Mouse (Mus musculus) heart, embryonic 16.5 days (tissue): ENCODE measurements around the gene Fndc3b. TPM values are rescaled to one million over a fixed set of nuclear protein-coding genes. Genes with fewer than 3 reads are reported as not detected.

Experiments used
- ATAC-seq: fragments of 200-750 bp; cut with Nextera tagmentation; replicated peaks from 2 replicates; pipeline ENCODE4 v1.8.0; 2017; ENCODE audit warnings: moderate number of reproducible peaks; ENCODE audit not compliant: insufficient read depth, low FRiP score; ENCODE audit errors: extremely low read depth
- H3K27ac ChIP-seq: fragments of 300-500 bp; sonication (generic); 2 replicates; pipeline ENCODE4 v1.5.1; 2014; ENCODE audit warnings: mild to moderate bottlenecking, low read length, control low read depth, moderate library complexity
- H3K27me3 ChIP-seq: fragments of 300-500 bp; sonication (generic); 2 replicates; pipeline ENCODE4 v1.6.1; 2014; ENCODE audit warnings: low read length, mixed read lengths; ENCODE audit not compliant: control insufficient read depth, insufficient read depth
- H3K36me3 ChIP-seq: fragments of 300-500 bp; sonication (generic); 2 replicates; pipeline ENCODE4 v1.6.1; 2014; ENCODE audit not compliant: control insufficient read depth, insufficient read depth
- H3K4me1 ChIP-seq: fragments of 300-500 bp; sonication (generic); 2 replicates; pipeline ENCODE4 v1.6.1; 2014; ENCODE audit warnings: low read length, mixed read lengths; ENCODE audit not compliant: control insufficient read depth, insufficient read depth
- H3K4me2 ChIP-seq: fragments of 300-500 bp; sonication (generic); 2 replicates; pipeline ENCODE4 v1.6.1; 2014; ENCODE audit warnings: low read depth, mild to moderate bottlenecking, control low read depth, low read length
- H3K4me3 ChIP-seq: fragments of 300-500 bp; sonication (generic); 2 replicates; pipeline ENCODE4 v1.5.1; 2014; ENCODE audit warnings: mild to moderate bottlenecking, control low read depth, low read length
- H3K9ac ChIP-seq: fragments of 300-500 bp; sonication (generic); 2 replicates; pipeline ENCODE4 v1.6.1; 2014; ENCODE audit warnings: low read length, control low read depth
- H3K9me3 ChIP-seq: fragments of 300-500 bp; sonication (generic); replicated peaks from 2 replicates; pipeline ENCODE4 v1.6.1; 2016; ENCODE audit warnings: low read length; ENCODE audit not compliant: control insufficient read depth
- WGBS: fragments of 180-500 bp; shearing (Covaris S2); extraction: QIAGEN DNeasy Blood & Tissue Kit; methylation state at CpG from one replicate; pipeline ENCODE4 v1.1.7; 2014; 5-methylcytosine and 5-hydroxymethylcytosine counted together
- polyA plus RNA-seq: library from polyadenylated mRNA; unstranded; fragments of >200 nt; fragmentation: Nextera tagmentation; extraction: Ambion mirVana; gene quantifications from 2 replicates; pipeline ENCODE4 v1.2.1, GENCODE M21; 2015

Fndc3b gene
- polyA plus RNA-seq, 1 experiment from 2014 or later = 21.7 TPM

DNA sequence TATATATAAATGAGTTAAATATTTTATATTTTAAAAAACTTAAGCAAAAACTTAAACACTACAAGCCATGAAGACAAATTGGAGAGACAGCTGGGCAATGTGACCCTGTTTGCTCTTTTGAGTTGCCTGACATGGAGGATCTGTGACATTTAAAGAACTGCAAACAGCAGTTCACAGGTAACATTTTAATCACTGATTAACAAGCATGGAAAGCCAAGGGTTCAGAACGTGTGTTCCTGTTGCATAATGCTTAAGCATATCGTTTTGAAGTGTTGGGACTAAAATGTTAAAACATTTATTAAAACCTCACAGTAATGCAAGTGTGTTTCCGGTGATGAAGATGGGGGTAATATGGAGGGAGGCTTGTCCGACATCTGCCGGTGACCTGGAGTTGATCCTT lies 99.1 kb downstream of the Fndc3b start:
- H3K9me3 ChIP-seq = no peaks in the 10 kb centered on the region
- H3K4me3 ChIP-seq = no peak overlapping the region
- H3K27me3 ChIP-seq = no peaks in the 10 kb centered on the region
- no peak overlapping the region for H3K9ac ChIP-seq
- WGBS = 83% methylated on average over 5 of the region's 5 CpGs
- H3K4me1 ChIP-seq = peaks cover 37% of the 10 kb centered on the region
- no peak for ATAC-seq
- no peak overlapping the region for H3K27ac ChIP-seq
- H3K36me3 ChIP-seq = no peaks in the 10 kb centered on the region
- H3K4me2 ChIP-seq = no peak overlapping the region

DNA sequence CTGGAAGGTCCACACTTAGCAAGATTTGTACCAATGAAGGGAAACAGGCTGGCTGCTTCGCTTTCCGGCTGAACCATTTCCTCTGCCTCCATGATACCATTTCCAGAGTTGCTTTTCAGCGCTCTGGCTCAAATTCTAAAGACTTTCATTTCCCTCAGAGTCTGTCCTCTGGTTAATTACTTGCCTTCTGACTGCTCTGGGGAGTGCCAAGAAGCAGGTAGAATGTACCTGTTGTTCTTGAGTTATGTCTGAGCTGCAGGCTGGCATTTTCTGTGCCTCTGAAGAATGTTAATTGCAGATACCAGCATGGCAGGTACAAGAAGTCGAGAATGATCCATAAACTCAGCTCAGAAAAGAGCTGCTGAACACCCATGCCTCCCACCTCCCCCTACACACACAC lies 100.6 kb downstream of the Fndc3b start:
- peak overlapping the region; percentile 36 for H3K27ac ChIP-seq
- no peak for ATAC-seq
- no peaks in the 10 kb centered on the region for H3K27me3 ChIP-seq
- no peak overlapping the region for H3K4me2 ChIP-seq
- H3K9ac ChIP-seq = no peak overlapping the region
- WGBS = 62% methylated on average over 4 of the region's 4 CpGs
- H3K4me1 ChIP-seq = peaks cover 29% of the 10 kb centered on the region
- no peak overlapping the region for H3K4me3 ChIP-seq
- H3K9me3 ChIP-seq = no peaks in the 10 kb centered on the region
- no peaks in the 10 kb centered on the region for H3K36me3 ChIP-seq

DNA sequence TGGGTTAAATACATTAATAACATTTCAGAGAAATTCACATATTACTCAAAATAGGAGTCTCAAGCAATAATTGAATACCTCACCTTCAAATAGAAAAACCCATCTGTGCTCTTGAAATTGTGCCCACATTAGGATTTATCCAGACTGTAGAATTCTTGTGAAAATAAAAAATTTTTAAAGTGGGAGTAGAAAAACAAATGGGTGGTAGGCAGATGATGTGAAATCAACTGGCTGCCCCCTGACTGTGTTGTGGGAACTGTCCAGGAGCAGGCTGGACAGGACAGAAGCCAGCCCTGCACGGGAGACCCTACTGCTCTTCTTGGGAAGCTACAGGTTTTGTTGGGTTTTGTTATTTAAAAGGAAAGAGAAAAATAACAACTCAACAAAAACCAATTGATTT lies 101.0 kb downstream of the Fndc3b start:
- no peak for ATAC-seq
- H3K4me1 ChIP-seq = peaks cover 28% of the 10 kb centered on the region
- no peak overlapping the region for H3K9ac ChIP-seq
- H3K4me2 ChIP-seq = no peak overlapping the region
- H3K9me3 ChIP-seq = no peaks in the 10 kb centered on the region
- no peaks in the 10 kb centered on the region for H3K36me3 ChIP-seq
- H3K27ac ChIP-seq = no peak overlapping the region
- no peaks in the 10 kb centered on the region for H3K27me3 ChIP-seq
- WGBS = 56% methylated on average over 1 of the region's 1 CpGs
- H3K4me3 ChIP-seq = no peak overlapping the region

DNA sequence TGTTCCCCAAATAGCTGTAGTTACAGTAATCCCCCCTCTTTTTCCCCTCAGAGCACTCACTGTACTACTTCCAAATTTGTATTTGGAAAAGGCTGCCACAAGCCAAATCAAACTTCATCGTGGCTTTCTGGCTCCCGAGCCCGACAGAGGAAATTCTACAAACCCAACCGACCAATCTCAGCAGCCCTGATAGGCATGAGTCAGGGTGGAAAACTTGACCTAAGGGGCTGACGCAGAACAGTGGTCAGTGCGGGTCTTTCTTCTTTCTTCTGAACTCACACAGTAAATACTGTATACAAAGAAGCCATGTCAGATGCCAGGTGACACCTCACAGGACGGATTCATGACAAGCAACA lies 103.3 kb downstream of the Fndc3b start:
- Histone ChIP-seq H3K4me3 (no peak overlapping the region), H3K27ac (peak overlapping the region; percentile 87), H3K9me3 (no peaks in the 10 kb centered on the region), H3K36me3 (no peaks in the 10 kb centered on the region), H3K9ac (peak overlapping the region; percentile 38), H3K27me3 (no peaks in the 10 kb centered on the region), H3K4me2 (peak overlapping the region; percentile 36), H3K4me1 (peaks cover 30% of the 10 kb centered on the region)
- 13% methylated on average over 7 of the region's 7 CpGs for WGBS
- peak; percentile 50 for ATAC-seq

DNA sequence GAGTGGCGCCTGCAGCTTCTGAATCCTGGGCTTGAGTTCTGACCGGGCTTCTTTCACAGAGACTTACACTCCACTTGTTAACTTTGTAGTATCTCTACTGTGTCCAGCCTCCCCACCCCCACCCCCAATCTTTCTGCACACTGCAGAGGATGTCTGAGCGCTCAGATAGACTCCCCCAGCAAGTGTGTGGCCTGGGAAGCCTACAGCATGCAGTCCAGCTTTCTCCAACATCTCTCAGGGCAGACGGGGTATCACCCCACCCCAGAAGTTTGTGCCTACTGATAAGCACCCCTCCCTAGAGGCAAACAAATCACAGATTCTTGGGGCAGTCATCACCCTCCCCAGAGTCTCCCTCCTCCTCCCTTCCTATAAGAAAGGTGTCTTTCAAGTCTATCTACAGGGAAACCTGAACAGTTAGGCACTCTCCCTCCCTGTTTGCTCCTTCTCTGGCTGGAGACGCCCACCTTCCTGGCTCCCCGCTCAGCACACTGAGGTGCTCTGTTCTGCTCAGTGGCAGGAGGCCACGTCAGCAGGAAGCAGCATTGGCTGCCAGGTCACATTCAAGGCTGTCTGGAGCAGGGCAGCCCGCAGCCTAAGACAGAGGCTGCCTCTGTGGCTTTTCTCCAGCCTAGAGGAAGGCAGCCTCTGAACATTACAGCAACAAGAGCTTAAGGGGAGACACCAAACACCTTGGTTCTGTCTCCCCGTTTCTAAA lies 103.9 kb downstream of the Fndc3b start:
- WGBS = 17% methylated on average over 9 of the region's 9 CpGs

DNA sequence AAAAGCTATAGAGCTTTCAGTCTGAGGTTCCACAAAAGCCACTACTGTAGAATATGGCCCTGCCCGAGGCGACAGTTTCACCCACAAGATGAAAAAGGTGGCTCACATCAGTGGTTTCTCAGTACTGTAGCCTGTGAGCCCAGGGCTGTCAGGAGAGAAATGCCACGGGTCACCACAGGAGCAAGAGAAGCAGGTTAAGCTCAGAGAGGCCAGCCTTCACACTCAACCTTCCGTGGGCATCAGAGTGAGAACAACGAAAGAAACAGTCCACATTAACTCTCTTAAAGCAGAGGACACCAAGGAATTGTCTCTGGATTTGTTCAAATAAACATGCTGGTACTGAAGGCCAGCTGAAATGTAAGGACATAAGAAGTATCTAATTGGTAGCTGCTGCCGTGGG lies 104.5 kb downstream of the Fndc3b start:
- Histone ChIP-seq H3K27ac (peak overlapping the region; percentile 87), H3K4me3 (no peak overlapping the region), H3K9me3 (no peaks in the 10 kb centered on the region), H3K4me2 (no peak overlapping the region), H3K36me3 (no peaks in the 10 kb centered on the region), H3K9ac (no peak overlapping the region), H3K27me3 (no peaks in the 10 kb centered on the region), H3K4me1 (peaks cover 30% of the 10 kb centered on the region)
- ATAC-seq = no peak
- WGBS = 70% methylated on average over 6 of the region's 6 CpGs

More for the DNA sequence above, 103.9 kb downstream of the Fndc3b start:
- H3K36me3 ChIP-seq = no peaks in the 10 kb centered on the region
- no peaks in the 10 kb centered on the region for H3K27me3 ChIP-seq
- H3K27ac ChIP-seq = peak overlapping the region; percentile 87
- peaks cover 30% of the 10 kb centered on the region for H3K4me1 ChIP-seq
- no peak overlapping the region for H3K4me3 ChIP-seq
- peak overlapping the region; percentile 36 for H3K4me2 ChIP-seq
- ATAC-seq = peak; percentile 89
- H3K9me3 ChIP-seq = no peaks in the 10 kb centered on the region
- peak overlapping the region; percentile 38 for H3K9ac ChIP-seq

DNA sequence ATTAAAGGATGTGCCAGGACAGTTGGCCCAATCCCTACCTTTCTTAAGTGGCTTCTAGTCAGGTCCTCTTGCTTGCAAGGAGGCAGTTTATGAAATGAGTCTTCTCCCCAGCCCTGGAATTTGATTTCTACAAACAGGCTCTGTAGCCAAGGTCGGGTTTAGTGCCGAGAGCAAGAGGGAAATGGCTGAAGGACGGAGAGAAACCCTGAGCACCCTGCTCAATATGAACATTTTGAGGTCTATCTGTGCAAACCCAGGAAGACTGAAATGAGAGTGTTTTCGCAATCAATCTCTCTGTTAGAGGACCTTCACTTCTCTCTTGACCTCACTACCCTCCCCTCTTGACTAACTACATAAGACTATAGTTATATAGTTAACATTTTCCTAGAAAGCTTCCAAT lies 105.5 kb downstream of the Fndc3b start:
- Histone ChIP-seq H3K27ac (no peak overlapping the region), H3K4me2 (no peak overlapping the region), H3K27me3 (no peaks in the 10 kb centered on the region), H3K9me3 (no peaks in the 10 kb centered on the region), H3K4me3 (no peak overlapping the region), H3K36me3 (no peaks in the 10 kb centered on the region), H3K9ac (no peak overlapping the region), H3K4me1 (peaks cover 37% of the 10 kb centered on the region)
- no peak for ATAC-seq
- WGBS = 93% methylated on average over 4 of the region's 4 CpGs

DNA sequence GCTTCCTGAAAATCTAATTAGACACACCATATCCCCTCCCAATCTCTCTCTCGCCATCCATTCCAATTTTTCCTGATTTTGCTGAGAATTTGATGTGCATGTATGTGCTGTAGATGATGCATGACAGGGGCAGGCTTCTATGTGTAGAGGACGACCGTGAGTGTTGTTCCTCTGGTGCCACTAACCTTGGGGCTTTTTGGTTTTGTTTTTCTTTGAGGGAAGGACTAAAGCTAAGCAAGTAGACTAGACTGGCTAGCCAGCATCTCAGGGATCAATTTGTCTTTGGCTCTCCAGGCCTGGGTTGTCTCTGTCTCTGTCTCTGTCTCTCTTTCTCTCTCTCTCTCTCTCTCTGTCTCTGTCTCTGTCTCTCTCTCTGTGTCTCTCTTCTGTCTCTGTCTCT lies 106.0 kb downstream of the Fndc3b start:
- H3K27ac ChIP-seq = no peak overlapping the region
- no peak overlapping the region for H3K4me3 ChIP-seq

DNA sequence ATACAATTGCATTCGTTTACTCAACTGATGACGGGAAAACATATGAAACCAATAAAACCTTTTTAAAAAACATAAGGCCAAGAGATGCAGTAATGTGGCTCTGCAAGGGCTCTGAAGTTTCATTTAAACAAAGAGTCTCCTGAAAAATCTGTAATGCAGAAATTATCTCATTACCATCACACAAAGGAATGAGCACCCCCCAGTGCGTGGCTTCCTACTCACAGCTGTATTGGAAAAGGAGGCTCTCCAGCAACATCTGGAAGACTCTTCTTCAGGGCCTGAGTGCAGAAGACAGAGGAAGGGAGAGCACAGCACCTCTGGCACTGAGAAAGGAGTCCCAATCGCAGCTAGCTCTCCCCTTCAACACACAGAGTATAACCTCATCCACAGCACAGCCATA lies 106.5 kb downstream of the Fndc3b start:
- no peak overlapping the region for H3K4me3 ChIP-seq
- H3K27me3 ChIP-seq = no peaks in the 10 kb centered on the region
- H3K4me1 ChIP-seq = peaks cover 45% of the 10 kb centered on the region
- WGBS = 77% methylated on average over 4 of the region's 4 CpGs
- H3K9ac ChIP-seq = no peak overlapping the region
- no peak for ATAC-seq
- H3K9me3 ChIP-seq = no peaks in the 10 kb centered on the region
- no peak overlapping the region for H3K27ac ChIP-seq
- no peaks in the 10 kb centered on the region for H3K36me3 ChIP-seq
- no peak overlapping the region for H3K4me2 ChIP-seq

More for the DNA sequence above, 106.0 kb downstream of the Fndc3b start:
- Histone ChIP-seq H3K9ac (no peak overlapping the region), H3K9me3 (no peaks in the 10 kb centered on the region), H3K27me3 (no peaks in the 10 kb centered on the region), H3K36me3 (no peaks in the 10 kb centered on the region), H3K4me1 (peaks cover 41% of the 10 kb centered on the region), H3K4me2 (no peak overlapping the region)
- ATAC-seq = no peak
- WGBS = 90% methylated on average over 3 of the region's 3 CpGs
